Mouse (Mus musculus) cerebellum, postnatal 10 days (tissue): ENCODE data around the gene Mcpt4.
A peak's percentile ranks its signal among the peaks of the same experiment; 100 is the strongest.
"Not testable (repeated sequence)": the region's sequence is repeated elsewhere in the genome, so short reads cannot be mapped to it uniquely, and the experiment has no call there.

ENCODE experiments used
- DNase-seq, 2 experiments: peaks; one replicate each; pipeline ENCODE4 v3.0.0; 2021; ENCODE audit warnings: mixed read lengths in 2 of 2

Gene Mcpt4

DNA sequence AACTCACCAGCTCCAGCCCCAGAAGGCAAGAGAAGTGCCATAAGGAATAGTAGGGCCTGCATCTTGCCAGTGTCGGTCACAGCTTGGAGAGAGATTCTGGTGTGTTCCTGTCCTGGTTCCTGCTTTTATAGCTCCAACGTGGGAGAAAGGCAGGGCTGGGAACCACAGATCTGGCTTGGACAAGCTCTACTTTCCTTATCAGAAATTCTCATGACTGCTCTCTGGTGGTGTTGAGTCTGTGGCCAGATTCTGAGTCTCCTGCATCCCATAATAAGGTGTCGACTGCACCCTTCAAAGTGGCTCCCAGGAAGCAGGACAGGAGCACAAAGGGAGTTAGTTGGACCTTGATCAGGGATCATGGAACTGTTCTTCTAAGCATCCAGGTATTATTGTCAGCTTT is at the start of gene Mcpt4:
Gene Mcpt4 (minus strand): TSS at position 101 of the 400 bp plus-strand sequence.
- not testable (repeated sequence) for DNase-seq

DNA sequence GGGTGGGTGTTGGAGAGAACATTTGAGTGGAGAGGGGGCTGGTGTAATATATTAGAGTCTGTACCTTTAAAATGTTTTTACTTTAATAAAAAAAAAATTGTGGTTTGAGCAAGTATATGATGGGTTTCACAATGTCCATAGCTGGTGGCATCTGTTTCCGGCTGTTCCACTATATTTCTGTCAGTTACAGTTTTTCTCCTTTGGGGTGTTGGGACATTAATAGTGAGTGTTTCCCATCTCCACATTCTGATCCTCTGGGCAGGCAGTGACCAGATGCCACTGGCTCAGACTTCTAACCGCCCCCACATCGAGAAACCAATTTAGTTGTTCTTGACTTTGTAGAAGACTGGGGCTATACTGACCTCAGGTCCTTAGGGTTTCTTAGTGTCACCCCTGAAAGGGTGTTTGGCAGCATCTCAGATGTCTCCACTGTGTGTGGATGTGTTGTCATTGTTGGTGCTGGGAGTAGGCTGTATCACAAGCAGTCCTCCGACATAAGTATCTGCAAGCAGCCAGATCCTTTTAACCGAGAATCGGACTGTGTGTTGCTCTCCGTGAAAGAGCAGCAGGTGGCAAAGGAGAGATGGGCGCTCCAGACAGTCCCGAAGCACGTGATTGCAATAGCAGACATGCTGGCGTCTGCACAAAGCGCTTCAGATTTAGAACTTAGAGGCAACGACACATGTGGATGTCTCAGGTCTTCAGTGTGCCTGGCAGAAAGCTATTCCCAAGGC is 43.5 kb upstream of the Mcpt4 start:
- DNase-seq, result no peak

GRCm38 (mm10) chr14:56105016-56105415 is 42.9 kb upstream of the Mcpt4 start:
- no peak for DNase-seq

DNA sequence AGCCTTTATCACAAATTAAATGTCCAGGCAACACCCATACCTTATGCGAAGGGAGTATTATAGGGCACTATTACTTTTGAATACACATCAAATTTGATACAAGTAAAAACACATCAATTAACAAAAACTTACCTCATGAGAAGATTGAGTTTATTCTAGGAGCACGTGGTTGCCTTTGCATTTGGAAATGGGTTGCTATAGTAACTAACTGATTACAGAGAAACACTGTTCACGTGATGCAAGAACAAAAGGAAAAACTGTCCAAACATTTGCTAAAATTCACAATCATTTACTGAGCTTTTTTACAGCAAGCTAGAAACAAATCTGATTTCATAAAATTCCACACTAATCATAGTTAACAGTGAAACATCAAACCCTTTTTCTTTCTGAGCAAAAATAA is 41.3 kb upstream of the Mcpt4 start:
- DNase-seq, result no peak

GRCm38 (mm10) chr14:56102386-56102785 is 40.3 kb upstream of the Mcpt4 start, which contains the start of gene Ctsg:
Ctsg (minus strand) TSS chr14:56102574.
- no peak for DNase-seq

- DNase-seq, result peak; percentile 32 to 47
Measured at GRCm38 (mm10) chr14:56098940-56099339, 36.8 kb upstream of the Mcpt4 start.

- no peak for DNase-seq
Measured at GRCm38 (mm10) chr14:56097597-56097996, 35.5 kb upstream of the Mcpt4 start.

GRCm38 (mm10) chr14:56093353-56093752 is 31.2 kb upstream of the Mcpt4 start:
- DNase-seq, result no peak

DNA sequence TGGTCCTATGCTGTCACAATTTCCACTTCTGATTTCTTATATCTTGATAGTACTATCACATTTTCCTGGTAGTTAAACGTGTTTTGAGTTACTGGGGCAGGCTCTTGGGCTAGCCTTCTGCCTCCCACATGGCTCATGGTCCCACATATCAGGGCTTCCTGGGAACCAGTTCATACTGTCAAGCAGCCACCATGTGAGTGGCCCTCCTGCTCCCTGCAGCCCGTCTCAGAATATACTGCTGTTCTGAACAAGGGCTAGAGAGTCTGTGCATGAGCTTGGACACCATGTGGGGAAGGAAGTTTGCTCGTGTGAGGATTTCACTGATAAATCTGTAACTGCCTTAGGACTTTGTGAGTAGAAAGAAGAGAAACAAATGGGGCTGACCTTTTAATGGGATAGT is 24.6 kb upstream of the Mcpt4 start:
- DNase-seq, result no peak

GRCm38 (mm10) chr14:56085167-56085566 is 23.1 kb upstream of the Mcpt4 start, which contains the start of gene Mcpt8:
Mcpt8 (minus strand) TSS chr14:56085273.
- no peak for DNase-seq

DNA sequence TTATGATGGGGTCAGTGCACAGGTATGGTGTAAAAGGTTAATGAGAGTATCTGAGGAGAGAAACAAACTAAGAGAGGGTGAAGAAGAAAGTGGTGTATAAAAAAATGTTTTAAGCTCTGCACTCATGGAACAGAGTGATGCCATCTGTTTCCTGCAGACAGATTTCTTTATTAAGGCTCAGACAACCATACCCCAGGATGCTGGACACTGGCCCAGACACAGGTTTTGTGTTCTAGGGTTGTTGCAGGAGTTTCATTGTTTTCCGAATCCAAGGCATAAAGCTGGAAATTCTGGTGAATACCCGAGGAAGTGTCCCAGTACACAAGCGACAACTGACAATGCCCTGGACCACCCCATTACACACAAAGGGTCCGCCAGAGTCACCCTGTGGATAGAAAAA is 19.9 kb upstream of the Mcpt4 start:
- peak; percentile 62 to 79 for DNase-seq

- DNase-seq, result no peak
Measured at GRCm38 (mm10) chr14:56057722-56058121, 4.4 kb downstream of the Mcpt4 start.

DNA sequence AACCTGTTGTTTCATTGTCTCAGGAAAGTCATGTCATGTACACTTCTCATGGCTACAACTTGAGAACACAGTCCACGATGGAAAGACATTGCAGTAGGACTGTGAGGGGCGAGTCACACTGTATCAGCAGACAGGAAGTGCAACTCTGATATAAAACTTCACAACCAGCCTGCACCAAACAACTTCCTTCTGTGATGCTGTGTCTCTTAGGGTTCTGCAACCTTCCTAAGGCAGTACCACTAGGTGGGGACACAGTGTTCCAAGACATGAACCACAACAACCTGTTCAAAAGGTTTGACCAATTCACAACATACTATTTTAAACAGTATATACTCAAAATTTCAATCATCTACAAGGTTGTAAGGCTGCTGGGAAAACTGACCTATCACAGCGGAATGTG is 6.7 kb downstream of the Mcpt4 start:
- DNase-seq, result no peak

DNA sequence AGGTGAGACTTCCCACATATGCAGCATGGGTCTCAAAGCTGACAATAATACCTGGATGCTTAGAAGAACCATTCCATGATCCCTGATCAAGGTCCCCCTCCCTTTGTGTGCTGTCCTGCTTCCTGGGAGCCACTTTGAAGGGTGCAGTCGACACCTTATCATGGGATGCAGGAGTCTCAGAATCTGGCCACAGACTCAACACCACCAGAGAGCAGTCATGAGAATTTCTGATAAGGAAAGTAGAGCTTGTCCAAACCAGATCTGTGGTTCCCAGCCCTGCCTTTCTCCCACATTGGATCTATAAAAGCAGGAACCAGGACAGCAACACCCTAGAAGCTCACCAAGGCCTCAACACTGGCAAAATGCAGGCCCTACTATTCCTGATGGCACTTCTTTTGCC is 20.3 kb downstream of the Mcpt4 start, which contains the start of gene Mcpt2:
Gene Mcpt2 (plus strand): TSS at position 250 of the 400 bp plus-strand sequence.
- not testable (repeated sequence) for DNase-seq

- DNase-seq, result no peak
Measured at GRCm38 (mm10) chr14:56034433-56034832, 27.7 kb downstream of the Mcpt4 start.

GRCm38 (mm10) chr14:56030395-56030794 is 31.7 kb downstream of the Mcpt4 start, which contains the start of gene Mcpt9:
Mcpt9 (minus strand) TSS chr14:56030495.
- DNase-seq, result not testable (repeated sequence)

- not testable (repeated sequence) for DNase-seq
Measured at GRCm38 (mm10) chr14:56021305-56021704, 40.8 kb downstream of the Mcpt4 start.

GRCm38 (mm10) chr14:56019446-56019845 is 42.7 kb downstream of the Mcpt4 start:
- DNase-seq, result no peak

DNA sequence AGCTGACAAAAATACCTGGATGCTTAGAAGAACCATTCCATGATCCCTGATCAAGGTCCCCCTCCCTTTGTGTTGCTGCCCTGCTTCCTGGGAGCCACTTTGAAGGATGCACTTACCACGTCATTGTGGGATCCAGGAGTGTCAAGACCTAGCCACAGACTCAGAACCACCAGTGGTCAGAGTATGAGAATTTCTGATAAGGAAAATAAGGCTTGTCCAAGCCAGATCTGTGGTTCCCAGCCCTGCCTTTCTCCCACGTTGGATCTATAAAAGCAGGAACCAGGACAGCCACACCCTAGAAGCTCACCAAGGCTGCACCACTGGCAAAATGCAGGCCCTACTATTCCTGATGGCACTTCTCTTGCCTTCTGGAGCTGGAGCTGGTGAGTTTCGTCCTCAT is 44.4 kb downstream of the Mcpt4 start, which contains the start of gene Mcpt1:
Gene Mcpt1 (plus strand): TSS at position 301 of the 400 bp plus-strand sequence.
- not testable (repeated sequence) for DNase-seq

- no peak for DNase-seq
Measured at GRCm38 (mm10) chr14:56013924-56014323, 48.2 kb downstream of the Mcpt4 start.

DNA sequence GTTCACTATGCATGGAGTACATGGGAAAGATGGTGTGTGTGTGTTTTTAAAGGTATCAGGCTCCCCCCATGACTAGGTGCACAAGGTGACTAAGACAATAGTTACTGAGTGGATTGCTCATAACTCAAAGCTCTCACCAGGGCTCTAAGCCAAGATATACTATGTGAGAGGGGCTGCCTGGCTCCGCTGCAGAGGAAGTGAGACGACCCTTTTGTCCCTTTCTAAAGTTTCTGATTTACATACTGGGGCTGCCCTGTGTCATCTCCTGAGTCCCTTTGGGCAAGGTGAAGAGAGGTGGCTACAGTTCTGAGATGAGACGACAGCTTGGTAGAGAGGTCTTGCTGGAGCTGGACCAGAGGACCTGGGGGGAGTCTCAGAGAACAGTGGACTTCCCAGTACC is 49.0 kb downstream of the Mcpt4 start:
- no peak for DNase-seq
